Mouse (Mus musculus) cerebellum, adult 9-11 months (tissue): ENCODE measurements around the gene Igsf10.
A peak's percentile ranks its signal among the peaks of the same experiment; 100 is the strongest.
"Not testable (repeated sequence)": the region's sequence is repeated elsewhere in the genome, so short reads cannot be mapped to it uniquely, and the experiment has no call there.

ENCODE experiments used
- DNase-seq: peaks from one replicate; pipeline ENCODE4 v3.0.0; 2022

Gene Igsf10

DNA sequence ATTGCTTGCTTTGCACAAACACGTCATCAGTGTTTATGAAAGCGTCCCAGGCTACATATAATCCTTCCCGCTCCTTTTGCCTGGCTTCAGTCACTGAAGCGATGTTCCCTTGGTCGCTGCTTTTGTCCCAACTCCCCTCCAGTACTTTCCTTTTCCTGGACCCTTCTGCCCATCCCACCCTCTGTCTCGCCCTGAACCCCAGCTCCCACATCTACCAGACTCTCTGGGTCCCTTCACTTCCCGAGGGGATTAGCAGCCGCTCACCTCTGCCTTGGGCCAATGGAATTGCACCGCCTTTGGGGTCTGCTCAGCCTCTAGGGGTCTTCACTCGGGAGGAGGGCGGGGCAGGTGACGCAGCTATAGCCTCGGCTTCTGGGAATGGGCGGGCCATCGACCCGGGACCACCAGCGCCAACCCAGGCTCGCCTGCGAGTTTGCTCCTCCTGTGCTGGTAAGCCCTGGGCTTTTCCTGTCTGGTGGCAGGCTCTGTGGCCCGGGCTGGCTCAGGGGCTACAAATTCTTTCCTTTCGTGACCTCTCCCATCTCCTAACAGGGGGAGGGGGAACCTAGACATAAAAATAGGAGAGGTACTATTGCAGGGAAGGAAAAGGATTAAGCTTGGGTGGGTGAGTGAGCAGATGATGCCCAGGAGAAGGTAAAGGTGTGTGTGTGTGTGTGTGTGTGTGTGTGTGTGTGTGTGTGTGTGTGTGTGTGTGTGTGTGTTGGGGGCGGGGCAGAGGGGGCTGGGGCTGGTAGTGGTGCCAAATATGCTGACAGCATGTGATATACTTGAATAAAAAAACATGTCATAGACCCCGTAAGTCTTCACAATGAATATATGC lies at the start of gene Igsf10:
TSS of gene Igsf10 (minus strand) at position 330 of the 841 bp plus-strand sequence.
- peak; percentile 32 for DNase-seq

DNA sequence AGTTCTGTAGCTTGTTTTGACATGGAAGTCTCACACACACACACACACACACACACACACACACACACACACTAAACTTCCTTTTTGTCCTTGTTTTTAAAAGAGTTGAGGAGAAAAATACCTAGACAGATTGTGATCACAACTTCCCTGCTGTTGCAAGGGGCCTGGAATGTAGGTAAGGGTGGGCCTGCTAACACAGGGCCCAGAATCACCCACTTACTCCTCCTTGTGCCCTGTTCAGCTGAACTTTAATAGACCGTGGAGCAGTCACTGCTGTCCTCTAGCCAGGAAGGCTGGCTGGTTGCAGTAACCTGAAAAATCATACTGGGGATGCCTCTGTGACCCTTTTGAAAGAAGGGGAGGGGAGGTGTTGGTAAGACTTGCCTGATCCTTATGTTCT lies 41.4 kb upstream of the Igsf10 start:
- DNase-seq, result no peak

- no peak for DNase-seq
These were observed 40.8 kb upstream of the Igsf10 start for GRCm38 (mm10) chr3:59385000-59385399.

- DNase-seq, result no peak
These were observed 40.1 kb upstream of the Igsf10 start for GRCm38 (mm10) chr3:59384321-59384720.

- not testable (repeated sequence) for DNase-seq
These were observed 34.6 kb upstream of the Igsf10 start for GRCm38 (mm10) chr3:59378791-59379190.

- DNase-seq, result no peak
These were observed 17.7 kb upstream of the Igsf10 start for GRCm38 (mm10) chr3:59361895-59362294.

GRCm38 (mm10) chr3:59360102-59360501 lies 15.9 kb upstream of the Igsf10 start:
- no peak for DNase-seq

GRCm38 (mm10) chr3:59354156-59354555 lies 10.0 kb upstream of the Igsf10 start:
- no peak for DNase-seq

GRCm38 (mm10) chr3:59351768-59352167 lies 7.6 kb upstream of the Igsf10 start:
- DNase-seq, result no peak

DNA sequence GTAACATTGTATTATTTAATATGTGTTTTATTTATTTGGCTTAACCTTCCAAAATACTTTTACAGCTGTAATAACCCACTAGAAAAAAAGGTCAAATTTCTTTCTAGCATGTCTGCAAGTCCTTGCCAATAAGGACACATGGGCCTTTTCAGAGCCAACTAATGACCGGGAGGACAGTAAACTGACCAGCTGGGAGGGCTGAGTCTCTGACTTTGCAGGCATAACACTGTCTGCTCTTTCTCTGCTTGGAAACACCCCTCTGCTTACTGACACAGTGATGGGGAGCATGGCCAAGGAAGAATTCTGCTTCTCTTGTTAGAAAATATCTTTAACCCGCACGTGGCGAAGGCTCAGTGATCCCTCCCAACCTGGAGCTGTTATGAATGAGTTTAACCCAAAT lies 1.2 kb downstream of the Igsf10 start:
- peak; percentile 67 for DNase-seq

DNA sequence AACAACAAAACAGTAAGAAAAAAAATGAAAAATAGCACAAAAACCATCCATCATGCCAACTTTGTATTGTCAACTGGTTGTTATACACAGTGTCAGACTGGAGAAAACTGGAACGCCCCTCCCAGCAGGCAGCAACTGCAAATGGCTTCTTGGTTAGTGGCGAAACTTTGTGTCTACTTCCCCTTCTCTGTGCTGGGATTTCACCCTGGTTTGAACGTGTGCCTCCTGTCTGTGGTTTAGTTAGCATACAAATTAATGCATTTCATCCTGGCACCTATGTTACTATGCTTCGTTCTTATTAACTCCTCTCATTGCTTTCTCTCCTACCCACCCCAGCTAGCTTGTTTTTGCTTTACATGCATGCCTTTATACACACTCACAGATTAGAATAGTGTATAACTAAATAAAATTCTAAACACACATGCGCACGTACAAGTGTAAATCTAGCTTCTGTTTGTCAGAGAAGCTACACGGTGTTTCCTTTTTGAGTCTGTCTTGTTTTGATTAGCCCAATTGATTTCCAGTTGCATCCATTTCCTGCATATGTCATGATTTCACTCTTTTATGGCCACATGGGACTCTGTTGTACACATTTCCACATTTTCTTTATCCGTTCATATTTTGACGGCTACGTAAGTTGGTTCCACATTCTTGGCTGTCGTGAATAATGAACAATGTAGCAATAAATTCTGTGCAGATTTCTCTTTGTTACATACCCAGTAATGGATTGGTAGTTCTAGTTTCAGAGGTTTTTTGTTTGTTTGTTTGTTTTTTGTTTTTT lies 2.4 kb downstream of the Igsf10 start:
- no peak for DNase-seq

DNA sequence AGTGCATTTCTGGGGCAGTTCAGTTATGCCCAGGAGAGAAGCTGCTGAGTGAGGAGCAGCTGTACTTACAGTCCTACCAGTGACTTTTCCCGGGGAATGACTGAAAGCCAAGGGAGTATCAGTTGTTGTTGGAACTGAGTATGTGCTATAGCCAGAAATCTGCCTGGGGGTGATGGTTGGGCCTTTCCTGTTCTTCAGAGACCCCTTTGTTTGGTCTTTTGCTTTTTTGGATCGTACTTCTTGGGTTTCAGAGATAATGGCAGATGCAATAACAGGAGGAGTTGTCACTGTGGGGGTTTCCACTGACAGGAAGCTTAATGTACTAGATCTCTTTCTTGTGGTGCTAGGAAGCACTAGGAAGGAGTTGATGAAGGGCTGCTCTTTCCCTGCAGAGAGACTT lies 15.7 kb downstream of the Igsf10 start:
- no peak for DNase-seq

- DNase-seq, result peak; percentile 40
These were observed 22.8 kb downstream of the Igsf10 start for GRCm38 (mm10) chr3:59321278-59321876.

DNA sequence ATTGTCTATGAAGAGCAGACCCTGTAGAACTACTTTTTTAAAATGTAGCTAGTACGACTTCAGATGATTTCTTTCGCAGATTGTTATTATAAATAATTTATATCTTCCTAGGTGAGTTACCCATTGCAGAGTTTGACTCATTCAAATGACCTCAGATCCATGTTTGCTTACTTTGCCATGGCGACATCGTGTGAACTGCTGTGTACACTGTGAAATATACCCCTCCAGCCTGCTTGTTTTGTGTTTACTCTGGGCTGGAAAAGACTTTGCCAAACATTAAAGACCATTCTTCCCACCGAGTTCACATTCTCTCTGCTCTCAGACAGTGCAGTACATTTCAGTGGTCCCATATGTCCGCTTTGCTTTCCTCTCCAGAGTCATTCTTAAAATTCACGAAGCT lies 28.1 kb downstream of the Igsf10 start:
- no peak for DNase-seq

DNA sequence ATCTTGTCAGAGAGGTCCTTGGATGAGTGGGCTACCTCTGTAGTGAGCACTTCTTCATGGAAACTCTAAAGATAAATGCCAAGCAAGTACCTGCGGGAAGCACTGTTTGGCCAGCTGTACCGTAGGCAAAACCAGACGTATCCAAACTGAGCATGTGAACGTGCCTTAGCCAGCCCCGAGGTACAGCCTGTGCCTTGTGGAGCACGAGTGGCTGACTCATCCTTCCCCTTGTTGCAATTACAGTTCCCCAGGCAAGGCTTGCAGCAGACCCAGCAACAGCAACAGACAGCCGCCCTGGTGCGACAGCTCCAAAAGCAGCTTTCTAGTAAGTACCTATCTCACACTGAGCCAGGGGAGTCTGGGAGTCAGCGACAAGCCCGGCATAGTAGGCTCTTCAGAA lies 31.6 kb downstream of the Igsf10 start:
- DNase-seq, result no peak

DNA sequence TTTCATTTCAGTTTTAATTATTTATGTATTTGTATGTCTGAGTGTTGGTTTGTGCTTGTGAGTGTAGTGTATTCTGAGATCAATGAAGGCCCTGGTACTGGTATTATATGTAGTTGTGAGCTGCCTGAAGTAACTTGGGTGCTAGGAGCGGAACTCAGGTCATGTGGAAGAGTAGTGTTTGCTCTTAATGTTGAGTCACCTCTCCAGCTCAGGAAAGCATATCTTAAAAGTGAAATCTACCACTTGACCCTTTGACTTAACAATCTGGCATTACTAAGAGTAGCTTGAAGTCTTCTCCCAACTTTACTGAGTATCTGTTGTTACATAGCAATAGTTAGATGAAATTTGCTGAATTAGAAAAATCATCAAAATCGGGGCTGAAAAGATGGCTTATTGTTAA lies 38.7 kb downstream of the Igsf10 start:
- no peak for DNase-seq

- no peak for DNase-seq
These were observed 39.2 kb downstream of the Igsf10 start for GRCm38 (mm10) chr3:59304944-59305343.

DNA sequence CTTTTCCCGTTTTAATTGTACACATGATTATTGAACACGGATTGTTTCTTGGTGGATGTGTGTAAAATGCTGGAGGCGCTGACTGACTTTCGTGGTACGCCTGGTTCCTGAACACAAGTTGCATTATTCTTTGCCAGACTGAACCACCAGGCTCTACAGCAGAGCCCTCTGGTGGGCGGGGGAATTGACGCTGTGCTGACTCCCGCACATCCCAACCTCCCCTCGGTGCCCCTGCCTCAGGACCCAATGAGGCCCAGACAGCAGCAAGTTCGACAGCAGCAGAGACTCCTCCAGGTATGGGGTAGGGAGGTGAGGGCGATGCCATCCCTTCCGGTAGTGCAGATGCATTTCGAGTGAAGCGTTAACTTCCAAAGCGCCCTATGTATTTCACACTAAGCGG lies 46.5 kb downstream of the Igsf10 start:
- DNase-seq, result no peak

DNA sequence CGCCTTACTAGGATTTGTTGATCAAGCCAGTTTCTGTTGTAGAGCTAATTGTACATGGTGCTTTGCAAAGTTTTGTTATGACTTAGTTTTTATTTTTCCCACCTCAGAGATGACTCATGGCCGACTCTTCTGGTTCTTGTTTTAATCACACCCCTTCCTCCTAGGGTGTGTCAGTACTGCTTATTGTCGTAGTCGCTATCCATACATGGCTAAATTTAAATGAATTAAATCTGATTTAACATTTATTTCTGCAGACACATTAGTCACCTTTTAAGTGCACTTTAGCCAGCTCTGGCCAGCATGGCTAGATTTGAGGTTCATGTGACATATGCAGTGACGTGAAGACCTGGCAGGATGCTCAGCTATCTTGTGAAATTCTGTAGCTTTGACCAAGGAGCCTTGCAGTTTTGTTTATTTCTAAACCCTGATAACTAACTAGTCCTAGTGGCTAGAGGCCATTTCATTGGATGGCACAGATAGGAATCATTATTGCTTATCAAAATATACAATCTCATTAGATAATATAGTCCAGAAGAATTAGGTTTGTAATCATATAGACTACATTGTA lies 47.5 kb downstream of the Igsf10 start:
- no peak for DNase-seq

DNA sequence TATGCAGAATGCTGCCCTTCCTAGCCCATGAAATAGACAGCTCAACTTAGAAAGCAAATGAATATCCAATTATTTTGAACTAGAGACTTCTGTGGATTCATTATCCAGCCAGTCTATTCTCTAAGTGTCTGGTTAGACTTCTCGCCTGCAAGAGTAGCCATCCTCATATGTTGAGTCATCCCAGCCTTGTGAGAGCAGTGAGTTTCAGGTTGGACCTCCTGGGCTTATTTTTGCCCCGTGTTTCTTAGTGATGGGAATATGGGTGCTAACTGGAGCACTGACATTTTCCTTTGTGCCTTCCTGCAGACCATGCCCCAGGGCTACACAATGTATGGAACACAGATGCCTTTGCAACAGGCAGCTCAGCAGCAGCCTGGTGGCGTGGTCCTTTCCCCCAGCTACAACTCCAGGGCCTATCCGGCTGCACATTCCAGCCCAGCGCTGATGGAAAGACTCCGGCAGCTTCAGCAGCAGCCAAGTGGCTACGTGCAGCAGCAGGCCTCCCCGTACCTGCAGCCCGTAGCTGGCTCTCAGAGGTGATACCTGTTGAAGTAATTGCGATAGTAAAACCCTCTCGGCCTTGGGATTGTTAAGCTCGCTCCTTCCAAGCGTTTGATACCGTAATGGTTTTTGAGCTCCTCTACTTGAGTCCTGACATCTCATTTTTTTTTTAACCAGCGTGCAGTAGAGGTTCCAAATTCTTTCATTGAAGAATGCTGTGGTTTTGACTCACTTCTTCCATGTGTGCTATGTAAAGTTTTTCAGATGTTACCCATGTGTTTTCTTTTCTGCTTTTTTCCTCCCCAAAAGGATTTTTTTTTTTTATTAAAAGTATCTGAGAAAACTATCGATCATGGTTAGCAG lies 48.3 kb downstream of the Igsf10 start:
- DNase-seq, result no peak

- no peak for DNase-seq
These were observed 50.6 kb downstream of the Igsf10 start for GRCm38 (mm10) chr3:59293437-59294199.

- no peak for DNase-seq
These were observed 53.6 kb downstream of the Igsf10 start for GRCm38 (mm10) chr3:59290551-59290950.
